Mouse (Mus musculus): Measurements from ENCODE around the gene Eif4g1.
A peak's percentile ranks its signal among the peaks of the same experiment; 100 is the strongest.

The Eif4g1 gene

DNA sequence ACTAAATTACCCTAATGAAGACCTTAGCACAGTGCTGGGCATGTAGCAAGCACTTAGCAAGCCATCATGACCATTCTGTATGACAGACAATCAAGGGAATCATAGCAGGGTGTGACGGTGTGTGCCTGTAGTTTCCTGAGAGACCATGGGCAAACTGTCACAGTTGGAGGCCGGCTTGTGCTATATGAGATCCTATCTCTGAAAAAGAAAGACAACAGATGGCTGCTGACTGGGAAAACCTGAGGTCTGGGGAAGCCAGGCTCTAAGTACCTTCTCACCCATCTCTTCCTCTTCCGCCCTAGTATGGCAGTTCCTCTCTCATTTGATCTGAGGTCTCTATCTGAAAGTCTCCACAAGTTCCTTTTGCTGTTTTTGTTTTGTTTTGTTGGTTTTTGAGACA lies 37.7 kb downstream of the Eif4g1 start:
- DNase-seq (ENCODE audit: low read depth, low spot score), result no peak

DNA sequence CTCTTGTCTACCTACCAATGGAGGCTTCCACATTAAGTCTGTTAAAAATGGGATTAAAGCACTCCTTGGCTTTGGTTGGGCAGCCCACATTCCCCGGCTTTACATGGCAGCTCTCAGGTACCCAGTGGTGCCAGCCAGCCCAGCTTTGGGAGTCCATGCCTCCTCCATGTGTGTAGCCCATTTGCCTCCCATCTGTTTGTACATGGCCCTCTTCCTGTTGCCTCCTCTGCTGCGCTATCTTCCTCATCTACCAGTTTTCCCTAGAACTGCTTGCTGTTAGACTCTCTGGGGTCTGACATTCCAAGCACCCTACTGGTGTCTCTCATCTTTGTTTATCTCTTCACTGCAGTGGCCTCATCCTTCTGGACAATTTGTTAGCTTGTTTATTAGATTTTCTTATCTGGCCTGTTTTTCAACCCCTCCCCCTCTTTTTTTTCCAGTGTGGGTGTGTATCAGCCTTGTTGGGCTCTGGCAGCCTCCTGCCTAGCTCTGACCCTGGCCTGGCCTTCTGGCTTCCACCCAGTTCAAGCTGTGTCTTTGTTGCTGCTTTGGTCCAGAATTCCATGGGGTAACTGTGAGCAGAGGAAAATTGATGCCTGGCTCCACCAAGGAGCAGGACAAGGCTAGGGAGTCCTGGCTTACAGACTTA lies 38.4 kb downstream of the Eif4g1 start:
- no peak for DNase-seq (ENCODE audit: low read depth, low spot score)

DNA sequence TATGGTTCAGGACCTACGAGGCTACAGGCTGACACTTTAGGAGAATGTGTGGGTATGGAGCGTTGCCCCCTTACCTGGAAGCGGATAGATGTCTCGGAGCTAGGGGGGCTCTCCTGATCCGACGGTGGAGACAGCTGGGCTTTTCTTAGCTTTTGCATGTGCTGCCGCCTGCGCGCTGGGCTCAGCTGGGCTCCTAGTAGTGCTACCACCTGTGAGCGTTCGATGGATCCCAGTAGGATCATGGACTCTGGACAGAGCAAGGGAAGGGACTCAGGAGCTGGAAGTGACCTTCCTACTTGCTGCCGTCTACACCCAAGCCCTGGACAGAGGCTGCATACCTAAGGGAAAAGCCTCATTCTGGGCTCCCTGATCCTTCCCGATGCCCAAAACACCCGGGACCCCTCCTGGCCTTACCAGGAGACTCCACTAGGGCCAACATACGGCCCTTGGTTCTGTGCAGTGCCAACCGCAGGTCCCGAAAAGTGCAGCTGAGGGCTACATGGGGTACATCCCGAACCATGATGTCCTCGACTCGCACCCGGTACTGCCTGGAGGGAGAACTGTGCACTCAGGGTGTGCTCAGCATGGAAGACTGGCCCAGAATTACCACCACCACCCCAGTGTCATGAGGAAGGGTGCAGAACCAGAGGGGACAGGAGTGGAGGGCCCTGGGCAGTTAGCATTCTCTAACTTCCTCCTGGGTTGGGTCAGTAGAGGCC lies 40.3 kb downstream of the Eif4g1 start:
- no peak for DNase-seq (ENCODE audit: low read depth, low spot score)

DNA sequence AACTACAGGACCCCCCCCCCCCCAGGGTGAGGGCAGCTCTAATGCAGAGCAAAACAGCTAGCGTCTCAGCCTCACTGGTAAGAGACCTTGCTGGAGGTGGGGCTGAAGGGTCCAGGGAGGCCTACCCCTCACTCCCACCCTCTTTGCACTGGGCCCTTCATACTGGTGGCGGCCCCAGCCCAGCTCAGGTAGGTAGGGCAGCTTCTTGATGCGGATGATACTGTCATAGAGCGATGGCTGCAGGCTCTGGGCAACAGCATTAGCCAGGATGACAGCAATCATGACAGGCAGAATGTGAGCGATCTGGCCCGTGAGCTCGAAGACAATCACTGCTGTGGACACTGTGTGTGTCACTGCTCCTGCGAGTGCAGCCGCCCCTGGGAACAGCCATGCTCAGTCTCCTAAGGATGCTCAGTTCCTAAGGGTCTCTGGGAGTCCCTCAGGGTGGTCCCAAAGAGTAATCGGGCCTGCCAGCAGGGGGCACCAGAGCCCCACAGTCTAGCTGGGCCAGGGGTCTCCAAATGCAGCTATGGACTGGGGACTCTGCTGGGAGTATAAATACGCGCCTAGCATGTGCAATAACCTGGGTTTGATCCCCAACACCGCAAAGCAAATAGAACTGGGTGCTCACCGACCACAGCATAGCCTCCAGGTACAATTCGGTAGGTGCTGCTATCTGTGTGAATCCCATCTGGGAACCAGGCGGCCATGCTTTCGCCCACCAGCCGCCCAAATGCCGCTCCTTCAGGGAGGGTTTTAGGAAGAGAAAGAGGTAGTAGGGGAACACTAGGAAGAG lies 41.0 kb downstream of the Eif4g1 start:
- no peak for DNase-seq (ENCODE audit: low read depth, low spot score)

DNA sequence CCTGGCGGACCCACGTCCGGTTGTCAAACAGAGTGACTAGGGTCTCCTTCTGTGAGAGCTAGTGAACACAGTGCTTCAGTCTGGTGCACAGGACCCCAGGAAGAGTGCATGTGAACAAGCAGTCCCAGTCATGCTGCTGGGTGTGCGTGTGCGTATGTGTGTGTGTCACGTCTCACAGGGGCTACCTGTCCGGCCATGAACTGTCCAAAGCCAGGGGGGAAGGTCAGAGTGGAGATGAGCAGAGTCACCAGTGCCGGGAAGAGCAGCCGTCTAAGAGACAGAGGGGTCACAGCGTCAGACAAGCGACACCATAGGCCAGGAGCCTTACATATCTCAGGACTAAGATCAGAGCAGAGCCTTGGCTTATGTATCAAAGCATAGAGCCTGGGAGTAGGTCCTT lies 42.3 kb downstream of the Eif4g1 start:
- no peak for DNase-seq (ENCODE audit: low read depth, low spot score)

DNA sequence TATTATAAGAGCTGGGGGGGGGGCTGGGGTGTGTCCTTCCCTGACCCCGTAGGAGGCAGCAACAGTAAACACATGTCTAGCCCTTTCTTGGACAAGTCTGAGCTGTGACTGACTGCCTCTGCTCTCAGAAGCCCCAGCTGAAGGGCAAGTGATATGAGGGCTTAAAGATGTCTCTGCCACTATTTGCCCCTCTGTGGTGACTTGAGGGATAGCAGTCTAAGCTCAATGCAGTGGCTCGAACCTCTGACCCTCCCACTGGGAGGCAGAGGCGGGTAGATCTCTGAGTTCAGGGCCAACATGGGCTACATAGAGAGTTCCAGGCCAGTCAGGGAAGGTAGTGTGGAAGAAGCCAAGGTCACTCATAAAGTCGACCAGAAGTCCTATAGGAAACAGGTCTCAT lies 42.7 kb downstream of the Eif4g1 start:
- DNase-seq (ENCODE audit: low read depth, low spot score), result no peak

DNA sequence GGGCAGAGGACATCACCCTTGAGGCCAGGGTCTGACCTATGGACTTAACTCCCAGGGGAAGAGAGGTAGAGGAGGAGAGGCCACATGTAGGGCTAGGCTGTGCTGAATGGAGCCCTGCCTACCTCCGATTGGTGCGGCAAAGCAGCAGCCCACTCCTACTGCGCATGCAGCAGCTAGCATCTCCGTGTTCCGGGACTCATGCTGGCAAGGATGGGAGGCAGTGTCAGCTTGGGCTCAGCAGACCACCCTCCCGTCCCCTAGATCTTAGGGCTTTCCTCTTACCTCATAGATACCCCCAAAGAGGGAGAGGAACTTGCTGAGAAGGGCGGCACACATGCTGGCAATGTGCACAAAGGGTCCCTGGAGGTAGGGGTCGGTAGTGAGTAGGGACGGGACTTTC lies 44.1 kb downstream of the Eif4g1 start:
- no peak for DNase-seq (ENCODE audit: low read depth, low spot score)

DNA sequence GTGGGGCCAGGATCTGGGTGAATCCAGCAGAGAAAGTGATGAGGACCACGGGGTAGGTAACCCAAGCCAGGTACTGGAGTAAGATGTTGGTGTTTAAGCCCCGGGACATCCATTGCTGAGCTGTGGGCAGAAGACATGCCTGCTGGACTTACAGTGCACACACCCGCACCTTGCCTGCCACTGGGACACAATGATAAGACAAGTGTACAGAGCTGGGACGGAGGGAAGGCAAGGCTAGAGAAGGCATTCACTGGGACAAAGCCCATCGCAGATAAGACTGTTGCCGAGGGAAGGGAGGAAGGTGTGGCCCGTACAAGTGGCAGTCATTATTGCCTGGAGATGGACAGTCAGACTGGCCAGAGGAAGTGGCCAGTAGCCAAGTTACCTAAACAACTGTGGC lies 44.8 kb downstream of the Eif4g1 start:
- no peak for DNase-seq (ENCODE audit: low read depth, low spot score)

DNA sequence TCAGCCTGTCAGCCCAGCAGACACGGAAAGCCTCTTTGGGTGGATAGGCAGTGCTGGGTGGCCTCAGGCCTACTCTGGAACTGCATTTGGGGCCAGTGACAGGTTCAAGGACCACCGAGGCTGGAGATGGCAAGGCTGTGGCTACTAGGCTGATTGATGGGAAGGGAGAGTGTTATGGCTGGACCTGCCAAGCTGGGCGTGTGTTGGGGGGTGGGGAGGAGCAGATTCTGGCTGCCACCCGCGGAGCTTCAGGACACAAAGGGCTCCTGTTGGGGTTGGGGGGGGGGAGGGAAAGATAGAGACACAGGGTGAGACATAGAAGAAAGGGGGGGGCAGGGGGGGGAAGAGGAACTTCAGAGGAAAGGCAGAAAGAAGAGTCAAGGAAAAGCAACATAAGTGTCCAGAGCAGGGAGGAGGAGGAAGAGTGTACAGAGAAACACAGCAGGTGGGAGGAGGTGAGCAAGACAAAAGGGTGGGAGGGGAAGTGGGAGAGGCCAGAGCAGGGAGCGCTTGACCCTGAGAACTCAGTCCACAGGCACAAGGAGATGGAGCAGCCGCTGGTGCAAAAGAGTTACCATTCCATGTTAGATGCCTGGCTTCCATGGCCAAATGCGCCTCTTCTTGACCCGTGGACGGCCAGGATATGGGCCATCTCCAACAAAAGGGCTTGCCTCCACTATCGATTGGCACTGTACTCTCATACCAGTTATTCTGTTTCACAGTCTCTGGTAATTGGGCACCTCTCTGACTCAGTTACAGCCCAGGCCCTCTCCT lies 46.4 kb downstream of the Eif4g1 start:
- DNase-seq (ENCODE audit: low read depth, low spot score), result no peak

DNA sequence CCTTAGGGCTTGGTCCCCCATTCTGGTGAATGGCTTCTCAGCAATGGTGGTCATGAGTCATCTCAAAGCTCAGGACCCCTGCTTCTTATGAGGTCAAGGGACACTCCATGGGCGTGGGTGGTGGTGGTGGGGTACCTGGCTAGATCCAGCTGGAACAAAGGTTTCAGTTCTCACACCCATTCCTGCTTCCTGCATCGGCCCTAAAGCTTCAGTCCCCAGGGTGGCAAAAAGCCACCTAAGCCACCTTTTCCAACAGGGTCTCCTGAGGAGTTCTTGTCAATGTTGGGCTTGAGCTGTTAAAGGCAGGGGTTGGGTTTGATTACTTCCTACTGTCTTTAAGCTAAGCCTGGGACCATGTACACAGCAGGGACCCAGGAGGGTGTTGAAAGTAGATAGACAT lies 47.0 kb downstream of the Eif4g1 start:
- DNase-seq (ENCODE audit: low read depth, low spot score), result no peak

DNA sequence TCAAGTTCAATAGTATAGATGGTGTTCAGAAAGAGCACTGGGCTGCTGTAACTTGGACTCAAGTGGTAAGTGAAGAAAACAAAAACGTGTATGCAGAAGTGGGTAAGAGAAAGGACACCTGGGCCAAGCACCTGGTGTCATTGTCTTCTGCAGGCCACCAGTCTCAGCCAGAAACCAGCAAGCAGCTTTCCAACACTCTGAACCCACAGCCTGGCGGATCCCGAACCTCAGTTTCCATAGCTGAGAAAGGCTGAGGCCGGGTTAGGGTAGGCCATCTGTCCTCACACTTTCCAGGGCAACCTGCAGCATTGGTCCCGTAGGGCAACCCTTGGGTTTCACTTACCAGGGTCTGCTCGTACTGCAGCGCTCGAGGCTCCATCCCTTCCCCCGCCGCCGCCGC lies 47.5 kb downstream of the Eif4g1 start:
- no peak for DNase-seq (ENCODE audit: low read depth, low spot score)

DNA sequence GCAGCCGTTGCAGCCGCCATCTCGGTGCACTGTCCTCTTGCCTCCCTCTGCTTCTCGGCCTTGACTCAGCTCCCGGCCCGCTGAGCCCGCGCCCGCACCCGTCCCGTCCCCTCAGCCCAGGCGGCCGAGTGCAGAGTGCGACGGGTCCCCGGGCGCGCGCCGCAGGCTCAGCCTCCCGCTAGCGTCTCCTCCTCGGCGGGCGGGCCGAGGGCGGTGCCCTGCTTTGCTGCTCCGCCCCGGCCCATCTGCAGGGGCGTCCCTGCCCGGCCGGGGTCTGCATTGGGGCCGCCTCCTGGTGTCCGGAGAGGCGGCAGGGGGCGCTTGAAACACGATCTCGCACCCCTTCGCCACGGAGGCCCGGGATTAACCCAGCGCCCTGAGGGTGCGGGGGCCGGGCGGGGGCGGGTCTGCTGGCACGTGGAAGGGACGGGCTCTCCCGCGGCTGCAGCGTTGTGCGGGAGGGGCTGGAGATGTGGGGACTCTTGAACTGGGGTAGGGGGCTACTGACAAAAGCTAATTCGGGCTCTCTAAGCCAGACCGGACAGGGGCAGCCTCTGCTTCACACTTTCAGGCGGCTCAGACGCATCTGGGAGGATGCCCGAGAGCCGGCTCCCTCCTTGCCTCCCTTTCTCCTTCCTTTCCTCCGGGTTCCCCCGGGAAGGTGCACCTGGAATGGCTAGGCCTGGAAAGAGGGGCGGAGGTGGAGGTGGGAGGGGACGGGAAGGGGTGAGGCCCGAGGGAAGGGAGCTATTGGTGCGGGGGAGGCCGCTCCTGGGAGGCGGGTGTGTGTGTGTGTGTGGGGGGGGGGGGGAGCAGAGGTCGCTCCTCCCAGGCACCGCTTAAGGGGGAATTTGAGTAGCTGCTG lies 48.1 kb downstream of the Eif4g1 start:
- no peak for DNase-seq (ENCODE audit: low read depth, low spot score)

DNA sequence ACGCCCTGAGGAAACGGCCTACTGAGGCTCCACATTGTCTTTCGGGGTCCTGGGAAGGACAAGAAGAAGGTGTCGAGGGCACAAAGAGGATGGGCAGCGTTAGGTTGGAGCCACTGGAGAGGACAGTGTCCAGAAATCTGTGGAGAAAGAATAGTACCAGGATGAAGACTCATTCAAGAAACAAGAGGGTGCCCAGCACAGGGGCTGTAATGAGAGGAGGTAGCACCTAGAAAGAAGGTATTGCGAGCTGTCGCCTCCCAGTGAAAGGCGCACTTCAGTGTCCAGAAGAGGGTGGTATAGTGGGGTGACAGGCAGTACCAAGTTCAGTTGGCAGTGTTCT lies 48.7 kb downstream of the Eif4g1 start:
- no peak for DNase-seq (ENCODE audit: low read depth, low spot score)

DNA sequence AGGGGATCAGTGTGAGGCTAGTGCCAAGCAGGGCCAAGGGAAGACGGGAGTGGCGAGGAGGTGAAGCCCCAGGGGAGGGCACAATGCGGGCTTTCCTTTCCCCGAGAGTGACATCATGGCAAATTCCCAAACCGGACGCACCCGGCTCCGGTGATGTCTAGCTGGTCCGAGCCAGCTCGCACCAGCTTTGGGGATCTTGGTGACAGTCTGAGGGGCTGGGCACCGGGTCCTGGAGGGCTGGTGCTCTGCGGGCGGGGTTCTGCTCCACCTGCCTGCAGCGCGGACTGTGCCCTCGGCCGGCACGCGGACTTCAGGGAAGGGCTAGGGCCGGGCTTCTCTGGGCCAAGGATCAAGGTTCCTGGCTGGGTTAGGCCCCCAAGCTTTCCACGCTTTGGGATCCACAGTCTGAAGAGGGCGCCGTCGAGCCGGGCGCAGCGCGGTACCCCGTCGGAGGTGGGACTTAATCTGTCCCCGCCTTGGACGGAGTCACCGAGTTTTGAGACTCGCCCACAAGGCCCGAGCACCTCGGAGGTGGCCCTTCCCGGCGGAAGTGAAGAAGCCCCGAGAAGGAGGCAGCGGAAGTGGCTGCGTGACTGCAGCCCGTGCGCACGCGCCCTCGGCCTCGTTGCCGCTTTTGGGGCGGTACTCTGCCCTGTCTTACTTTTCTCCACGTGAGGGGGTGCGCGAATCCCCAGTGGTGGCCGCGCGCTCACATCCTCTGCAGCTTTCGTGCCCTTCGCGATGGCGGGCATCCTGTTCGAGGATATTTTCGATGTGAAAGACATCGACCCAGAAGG lies 49.3 kb downstream of the Eif4g1 start, which contains the start of the genes Polr2h and Clcn2:
Gene Polr2h, plus strand, starts transcription at position 485 of the 797 bp plus-strand sequence.
Gene Clcn2, minus strand, starts transcription at position 566 of the 797 bp plus-strand sequence.
- DNase-seq (ENCODE audit: low read depth, low spot score), result peak; percentile 92

DNA sequence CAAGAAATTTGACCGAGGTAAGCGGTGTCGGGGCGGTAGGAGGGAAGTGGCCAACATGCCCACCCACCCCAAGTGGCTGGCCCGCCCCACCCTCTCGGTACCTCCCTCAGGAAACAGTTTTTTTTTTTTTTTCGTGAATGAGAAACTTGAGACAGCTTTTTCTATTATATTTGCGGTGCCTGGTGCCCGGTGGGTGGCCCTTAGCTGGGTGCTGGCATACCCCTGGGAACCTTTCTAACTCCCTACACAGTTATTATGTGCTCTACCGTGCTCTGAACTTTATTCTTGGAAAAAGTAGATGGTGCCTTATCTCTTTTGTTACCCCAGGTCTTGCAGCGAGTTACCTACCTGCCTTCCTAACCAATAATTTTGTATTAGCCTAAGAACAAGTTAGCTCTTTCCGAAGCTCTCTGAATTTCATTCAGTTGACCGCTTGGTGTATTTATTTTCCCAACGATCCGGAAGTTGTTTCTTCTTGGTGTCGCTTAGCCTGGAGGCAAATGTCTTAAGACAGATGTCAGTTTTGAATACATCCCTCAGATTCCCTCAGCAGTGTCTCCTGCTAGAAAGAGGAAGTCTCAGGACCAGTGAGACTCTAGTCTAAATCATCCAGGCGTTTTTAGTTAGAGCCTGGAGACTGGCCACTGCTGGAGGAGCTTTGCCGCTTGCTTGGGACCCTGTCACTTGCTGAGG lies 50.0 kb downstream of the Eif4g1 start:
- no peak for DNase-seq (ENCODE audit: low read depth, low spot score)

DNA sequence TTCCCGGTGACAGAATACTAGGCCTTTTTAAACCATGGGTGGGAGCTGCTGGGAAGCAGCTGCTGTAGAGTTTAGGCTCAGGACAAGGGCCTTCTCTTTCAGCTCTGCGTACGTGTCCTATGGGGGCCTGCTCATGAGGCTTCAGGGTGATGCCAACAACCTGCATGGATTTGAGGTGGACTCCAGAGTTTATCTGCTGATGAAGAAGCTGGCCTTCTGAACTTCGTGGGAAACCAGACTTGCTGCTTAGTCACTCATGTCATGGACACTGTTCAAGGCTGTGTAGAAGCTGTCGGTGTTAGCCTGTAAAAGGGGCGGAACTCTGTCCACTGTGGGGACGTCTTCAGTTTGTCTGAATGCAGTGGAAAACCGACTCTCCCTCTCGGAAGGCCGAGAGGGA lies 53.7 kb downstream of the Eif4g1 start:
- no peak for DNase-seq (ENCODE audit: low read depth, low spot score)

DNA sequence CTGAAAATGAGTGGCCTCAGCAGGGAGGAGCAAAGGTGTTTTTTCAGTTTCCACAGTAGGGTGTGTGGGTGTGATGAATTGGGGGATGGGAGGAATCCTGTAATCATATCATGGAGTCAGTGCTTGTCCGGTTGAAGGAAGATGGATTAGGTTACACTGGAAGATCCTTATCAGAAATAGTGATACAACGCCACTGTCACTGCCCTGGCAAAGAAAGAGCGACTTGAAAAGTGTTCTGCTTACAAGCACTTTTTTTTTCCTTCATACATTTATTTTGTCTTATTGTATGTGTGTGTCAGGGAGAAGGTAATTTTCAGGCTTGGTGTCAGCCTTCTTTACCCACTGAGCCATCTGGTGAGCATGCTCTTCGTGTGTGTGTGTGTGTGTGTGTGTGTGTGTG lies 54.6 kb downstream of the Eif4g1 start:
- no peak for DNase-seq (ENCODE audit: low read depth, low spot score)

DNA sequence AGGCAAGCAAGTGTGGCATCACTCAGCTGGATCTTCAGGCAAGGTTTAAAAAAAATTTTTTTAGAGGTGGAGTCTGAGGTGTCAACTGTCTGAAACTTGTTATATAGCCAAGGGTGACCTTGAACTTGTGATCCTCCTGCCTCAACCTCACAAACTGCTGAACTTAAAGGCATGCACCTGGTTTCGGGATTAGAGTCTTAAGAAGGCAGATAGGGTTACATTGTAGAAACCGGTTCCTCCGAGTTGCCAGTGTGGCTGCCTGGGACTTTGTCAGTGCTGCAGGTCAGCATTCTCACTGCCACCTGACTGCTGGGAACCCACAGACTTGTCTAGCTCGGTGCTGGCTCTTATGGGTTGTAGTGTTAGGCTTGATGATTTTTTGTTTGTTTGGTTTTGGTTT lies 55.1 kb downstream of the Eif4g1 start:
- DNase-seq (ENCODE audit: low read depth, low spot score), result no peak

DNA sequence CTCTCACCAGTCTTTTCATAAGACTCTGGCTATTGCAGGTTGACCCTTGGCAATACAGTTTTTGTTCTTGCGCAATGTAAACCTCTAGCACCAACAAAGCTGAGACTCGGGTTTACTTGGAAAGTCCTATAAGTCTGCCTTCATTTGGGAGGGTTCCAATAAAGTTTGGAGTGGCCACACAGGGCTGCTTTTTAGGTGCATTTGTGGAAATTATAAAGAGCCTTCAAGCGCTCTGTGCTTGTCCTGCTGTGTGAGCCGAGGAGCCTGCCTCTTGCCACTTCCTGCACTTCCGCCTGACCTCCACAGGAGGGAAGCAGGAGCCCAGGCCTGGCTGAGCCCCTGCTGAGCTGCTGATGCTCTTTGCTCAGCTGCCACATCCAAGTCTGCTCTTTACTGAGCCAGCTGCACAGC lies 56.2 kb downstream of the Eif4g1 start:
- no peak for DNase-seq (ENCODE audit: low read depth, low spot score)

DNA sequence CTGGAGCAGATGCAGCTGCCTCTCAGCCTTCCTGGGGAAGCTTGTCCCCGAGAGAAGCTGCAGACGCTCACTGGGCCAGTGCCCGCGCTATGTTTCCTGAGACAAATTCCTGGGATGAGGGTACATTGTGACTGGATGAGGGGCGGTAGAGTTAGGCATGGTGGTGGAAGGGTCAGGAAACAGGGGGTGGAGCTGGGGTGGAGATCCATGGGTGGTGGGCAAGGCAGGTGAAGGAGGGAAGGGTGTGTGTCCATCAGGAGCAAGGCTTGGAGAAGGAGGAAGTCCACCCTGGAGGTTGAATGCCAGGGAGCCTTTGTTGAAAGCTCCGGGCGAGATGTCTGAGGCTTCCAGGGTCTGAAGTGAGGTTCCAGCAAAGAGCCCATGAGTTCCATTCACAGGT lies 57.2 kb downstream of the Eif4g1 start:
- no peak for DNase-seq (ENCODE audit: low read depth, low spot score)

All from WW6 (cell line).